9 mouse cellular contexts compared by ENCODE assay signal in genomic region chr11:54927346-54928140, GRCm38 (mm10). TPM values are rescaled to one million over a fixed set of nuclear protein-coding genes. Genes with fewer than 3 reads are reported as not detected.
A peak's percentile ranks its signal among the peaks of the same experiment; 100 is the strongest.
DNase-seq lines count a peak whose midpoint lies in the region; ATAC-seq and TF ChIP-seq lines count a peak whose summit lies in the region.
"Had no signal": no experiment of that assay in that cellular context is flagged by ENCODE, and none has a peak within 500 bp of the region (broad histone marks: within the 10 kb centered on the region; RNA-seq: fewer than 3 reads in every experiment).

No protein-coding gene starts in this region.

- H3K36me3 ChIP-seq in hindbrain, embryonic 11.5 days (ENCODE audit: control insufficient read depth, insufficient read depth, low read length) = no peaks in the 10 kb centered on the region
- H3K36me3 ChIP-seq in hindbrain, embryonic 13.5 days = peaks cover 67% of the 10 kb centered on the region
- H3K36me3 ChIP-seq in forebrain, postnatal 0 days (ENCODE audit: insufficient read depth) = peaks cover 35% of the 10 kb centered on the region
- peaks cover 63% of the 10 kb centered on the region for H3K36me3 ChIP-seq in hindbrain, embryonic 14.5 days (replicated peaks; ENCODE audit: control insufficient read depth, insufficient read depth)

- H3K9me3 ChIP-seq in hindbrain, embryonic 11.5 days (ENCODE audit: control insufficient read depth, low read length) = no peaks in the 10 kb centered on the region
- no peaks in the 10 kb centered on the region for H3K9me3 ChIP-seq in hindbrain, embryonic 13.5 days
- no peaks in the 10 kb centered on the region for H3K9me3 ChIP-seq in forebrain, postnatal 0 days (ENCODE audit: low read length)
- no peaks in the 10 kb centered on the region for H3K9me3 ChIP-seq in hindbrain, embryonic 14.5 days (ENCODE audit: control insufficient read depth, low read length)
- H3K9me3 ChIP-seq: midbrain, embryonic 12.5 days had no signal

- WGBS in hindbrain, embryonic 11.5 days = 79% methylated on average over 14 of the region's 14 CpGs
- WGBS in hindbrain, embryonic 13.5 days = 78% methylated on average over 14 of the region's 14 CpGs
- 83% methylated on average over 14 of the region's 14 CpGs for WGBS in forebrain, postnatal 0 days
- 83% methylated on average over 14 of the region's 14 CpGs for WGBS in hindbrain, embryonic 14.5 days

- peak; percentile 76 for TF ChIP-seq CTCF in forebrain, postnatal 0 days (IDR thresholded peaks at IDR 0.05; ENCODE audit: low read depth)

- DNase-seq in hindbrain, embryonic 11.5 days (ENCODE audit: low spot score) = peak; percentile 78
- peak; percentile 52 for DNase-seq in c-Kit-positive CD71-negative TER-119-negative erythroid progenitor cells, embryonic 14.5 days (ENCODE audit: low read depth)
- DNase-seq in forebrain, postnatal 0 days = peak; percentile 46
- DNase-seq in hindbrain, embryonic 14.5 days (ENCODE audit: low spot score) = peak; percentile 62
- DNase-seq in layer of hippocampus, postnatal 36 days = peak; percentile 44 to 51
- DNase-seq in spleen, postnatal 10 days (ENCODE audit: low spot score in 2 of 2) = peak; percentile 31 to 76

- no peak for ATAC-seq in hindbrain, embryonic 11.5 days (ENCODE audit: low FRiP score)
- ATAC-seq in hindbrain, embryonic 13.5 days (ENCODE audit: low FRiP score) = no peak
- ATAC-seq in forebrain, postnatal 0 days = peak; percentile 51; the same call in 1 of the 2 replicates
- ATAC-seq in hindbrain, embryonic 14.5 days (ENCODE audit: low FRiP score) = peak; percentile 46; the same call in 1 of the 2 replicates
- peak; percentile 85 for ATAC-seq in megakaryocyte-erythroid progenitor cell, adult 5-6 weeks (replicated peaks; ENCODE audit: low FRiP score, low TSS enrichment, poor library complexity, severe bottlenecking)

- H3K9ac ChIP-seq in hindbrain, embryonic 11.5 days (ENCODE audit: low read depth, low read length) = no peak overlapping the region
- H3K9ac ChIP-seq in hindbrain, embryonic 13.5 days = no peak overlapping the region
- no peak overlapping the region for H3K9ac ChIP-seq in forebrain, postnatal 0 days
- no peak overlapping the region for H3K9ac ChIP-seq in hindbrain, embryonic 14.5 days
- H3K9ac ChIP-seq: midbrain, embryonic 12.5 days had no signal

- H3K4me1 ChIP-seq in hindbrain, embryonic 11.5 days (replicated peaks; ENCODE audit: control insufficient read depth, insufficient read depth, low read length) = no peaks in the 10 kb centered on the region
- no peaks in the 10 kb centered on the region for H3K4me1 ChIP-seq in hindbrain, embryonic 13.5 days (replicated peaks)
- no peaks in the 10 kb centered on the region for H3K4me1 ChIP-seq in forebrain, postnatal 0 days (ENCODE audit: insufficient read depth)
- H3K4me1 ChIP-seq in hindbrain, embryonic 14.5 days (replicated peaks; ENCODE audit: control insufficient read depth, insufficient read depth, low read length) = no peaks in the 10 kb centered on the region

- no peak overlapping the region for H3K4me2 ChIP-seq in hindbrain, embryonic 11.5 days (replicated peaks; ENCODE audit: low read depth, low read length)
- H3K4me2 ChIP-seq in hindbrain, embryonic 13.5 days = no peak overlapping the region
- H3K4me2 ChIP-seq in forebrain, postnatal 0 days (ENCODE audit: low read depth) = no peak overlapping the region
- H3K4me2 ChIP-seq in hindbrain, embryonic 14.5 days (replicated peaks) = no peak overlapping the region
- H3K4me2 ChIP-seq: midbrain, embryonic 12.5 days had no signal

- H3K4me3 ChIP-seq in hindbrain, embryonic 11.5 days (ENCODE audit: low read depth, low read length) = no peak overlapping the region
- no peak overlapping the region for H3K4me3 ChIP-seq in hindbrain, embryonic 13.5 days
- no peak overlapping the region for H3K4me3 ChIP-seq in forebrain, postnatal 0 days (ENCODE audit: low read depth, low read length)
- H3K4me3 ChIP-seq in hindbrain, embryonic 14.5 days (replicated peaks; ENCODE audit: low read length) = no peak overlapping the region
- H3K4me3 ChIP-seq: midbrain, embryonic 12.5 days had no signal

- H3K27me3 ChIP-seq in hindbrain, embryonic 11.5 days (ENCODE audit: control insufficient read depth, insufficient read depth, low read length) = no peaks in the 10 kb centered on the region
- H3K27me3 ChIP-seq in hindbrain, embryonic 13.5 days = no peaks in the 10 kb centered on the region
- no peaks in the 10 kb centered on the region for H3K27me3 ChIP-seq in forebrain, postnatal 0 days (ENCODE audit: insufficient read depth, low read length)
- H3K27me3 ChIP-seq in hindbrain, embryonic 14.5 days (ENCODE audit: control insufficient read depth, insufficient read depth, low read length) = no peaks in the 10 kb centered on the region
- H3K27me3 ChIP-seq: midbrain, embryonic 12.5 days had no signal

- no peak overlapping the region for H3K27ac ChIP-seq in hindbrain, embryonic 11.5 days (ENCODE audit: low read depth, low read length)
- H3K27ac ChIP-seq in hindbrain, embryonic 13.5 days = no peak overlapping the region
- H3K27ac ChIP-seq in forebrain, postnatal 0 days (ENCODE audit: low read depth, low read length) = no peak overlapping the region
- no peak overlapping the region for H3K27ac ChIP-seq in hindbrain, embryonic 14.5 days
- H3K27ac ChIP-seq: midbrain, embryonic 12.5 days had no signal

RNA-seq across cellular contexts. Expression of gene Gpx3, which starts 25.3 kb away (rescaled TPM):
- 91.4 and 114 TPM in 2 replicates for polyA plus RNA-seq in hindbrain, embryonic 11.5 days (2014; fragmentation: Nextera tagmentation; extraction: Ambion mirVana)
- 50.2 and 54.0 TPM in 2 replicates for polyA plus RNA-seq in hindbrain, embryonic 13.5 days (2015; fragmentation: Nextera tagmentation; extraction: Ambion mirVana)
- 7.1 and 16.0 TPM in 2 replicates for total RNA-seq in forebrain, postnatal 0 days (2014; rRNA removed)
- 35.0 and 44.0 TPM in 2 replicates for polyA plus RNA-seq in forebrain, postnatal 0 days (2015; fragmentation: Nextera tagmentation; extraction: Ambion mirVana)
- polyA plus RNA-seq in hindbrain, embryonic 14.5 days (2014; fragmentation: Nextera tagmentation; extraction: Ambion mirVana) = 67.6 and 73.6 TPM in 2 replicates
- 1 to 10 TPM; 3.4 to 4.6 TPM for total RNA-seq in layer of hippocampus, postnatal 36 days (2021)
- total RNA-seq in megakaryocyte-erythroid progenitor cell, adult 5-6 weeks (2014; fragmentation: Nextera tagmentation) = 3.2 TPM in 1 of 2 replicates, not detected in the other
- total RNA-seq in megakaryocyte-erythroid progenitor cell, adult 5-6 weeks (2017) = not detected in 2 replicates

RNA-seq across cellular contexts. Expression of gene Tnip1, which starts 35.2 kb away (rescaled TPM):
- polyA plus RNA-seq in hindbrain, embryonic 11.5 days (2014; fragmentation: Nextera tagmentation; extraction: Ambion mirVana) = 9.8 and 10.3 TPM in 2 replicates
- polyA plus RNA-seq in hindbrain, embryonic 13.5 days (2015; fragmentation: Nextera tagmentation; extraction: Ambion mirVana) = 19.3 TPM in 2 replicates
- 9.8 and 14.9 TPM in 2 replicates for total RNA-seq in forebrain, postnatal 0 days (2014; rRNA removed)
- 13.0 and 16.6 TPM in 2 replicates for polyA plus RNA-seq in forebrain, postnatal 0 days (2015; fragmentation: Nextera tagmentation; extraction: Ambion mirVana)
- polyA plus RNA-seq in hindbrain, embryonic 14.5 days (2014; fragmentation: Nextera tagmentation; extraction: Ambion mirVana) = 15.8 and 17.0 TPM in 2 replicates
- total RNA-seq in layer of hippocampus, postnatal 36 days (2021) = 10 to 100 TPM; 34.2 to 36.6 TPM
- 16.7 and 17.8 TPM in 2 replicates for total RNA-seq in megakaryocyte-erythroid progenitor cell, adult 5-6 weeks (2014; fragmentation: Nextera tagmentation)
- total RNA-seq in megakaryocyte-erythroid progenitor cell, adult 5-6 weeks (2017) = 12.5 and 12.8 TPM in 2 replicates

Comparison
In these comparisons a context has a peak if more than half of its experiments do, and no peak if none do; other contexts are left out.
1. ATAC-seq: peak in forebrain, postnatal 0 days (single experiment), hindbrain, embryonic 14.5 days (single experiment) and megakaryocyte-erythroid progenitor cell, adult 5-6 weeks (single experiment); none in hindbrain, embryonic 11.5 days (single experiment) and hindbrain, embryonic 13.5 days (single experiment).
2. Peak in every context shown above with its lines, with median percentiles within 50 percentile points of each other: DNase-seq.